Mouse (Mus musculus) liver, embryonic 11.5 days (tissue): Measurements from ENCODE around the gene Guca2b. TPM values are rescaled to one million over a fixed set of nuclear protein-coding genes. Genes with fewer than 3 reads are reported as not detected.

Experiments used
- ATAC-seq: fragments of 200-750 bp; cut with Nextera tagmentation; replicated peaks from 2 replicates; pipeline ENCODE4 v1.8.0; 2017; ENCODE audit warnings: moderate number of reproducible peaks, mild to moderate bottlenecking, moderate TSS enrichment, moderate library complexity; ENCODE audit not compliant: low FRiP score
- DNase-seq: peaks from one replicate; pipeline ENCODE4 v3.0.0-alpha.2; 2017; ENCODE audit warnings: low spot score
- H3K27ac ChIP-seq: fragments of 300-500 bp; sonication (generic); 2 replicates; pipeline ENCODE4 v1.5.1; 2014; ENCODE audit warnings: mild to moderate bottlenecking, low read depth, low read length, control low read depth
- H3K27me3 ChIP-seq: fragments of 300-500 bp; sonication (generic); replicated peaks from 2 replicates; pipeline ENCODE4 v1.6.1; 2014; ENCODE audit warnings: low read length, mixed read lengths; ENCODE audit not compliant: control insufficient read depth, insufficient read depth
- H3K36me3 ChIP-seq: fragments of 300-500 bp; sonication (generic); 2 replicates; pipeline ENCODE4 v1.6.1; 2014; ENCODE audit warnings: mild to moderate bottlenecking, low read length, moderate library complexity, mixed read lengths; ENCODE audit not compliant: control insufficient read depth, insufficient read depth
- H3K4me1 ChIP-seq: fragments of 300-500 bp; sonication (generic); replicated peaks from 2 replicates; pipeline ENCODE4 v1.6.1; 2014; ENCODE audit warnings: low read length, mixed read lengths; ENCODE audit not compliant: control insufficient read depth, insufficient read depth
- H3K4me2 ChIP-seq: fragments of 300-500 bp; sonication (generic); 2 replicates; pipeline ENCODE4 v1.6.1; 2014; ENCODE audit warnings: mild to moderate bottlenecking, control low read depth, moderate library complexity
- H3K4me3 ChIP-seq: fragments of 300-500 bp; sonication (generic); 2 replicates; pipeline ENCODE4 v1.5.1; 2014; ENCODE audit warnings: low read depth, low read length, control low read depth
- H3K9ac ChIP-seq: fragments of 300-500 bp; sonication (generic); 2 replicates; pipeline ENCODE4 v1.6.1; 2014; ENCODE audit warnings: low read depth, low read length, control low read depth
- H3K9me3 ChIP-seq: fragments of 300-500 bp; sonication (generic); 2 replicates; pipeline ENCODE4 v1.6.1; 2016; ENCODE audit warnings: low read length, inconsistent platforms, mixed read lengths; ENCODE audit not compliant: control insufficient read depth
- WGBS: fragments of 180-500 bp; shearing (Covaris S2); extraction: QIAGEN DNeasy Blood & Tissue Kit; methylation state at CpG from one replicate; pipeline ENCODE4 v1.1.7; 2014; 5-methylcytosine and 5-hydroxymethylcytosine counted together
- polyA plus RNA-seq: library from polyadenylated mRNA; unstranded; fragments of >200 nt; fragmentation: Nextera tagmentation; extraction: Ambion mirVana; gene quantifications from 2 replicates; pipeline ENCODE4 v1.2.1, GENCODE M21; 2014

Gene Guca2b
- polyA plus RNA-seq, 1 experiment from 2014 or later: 0.40 TPM

DNA sequence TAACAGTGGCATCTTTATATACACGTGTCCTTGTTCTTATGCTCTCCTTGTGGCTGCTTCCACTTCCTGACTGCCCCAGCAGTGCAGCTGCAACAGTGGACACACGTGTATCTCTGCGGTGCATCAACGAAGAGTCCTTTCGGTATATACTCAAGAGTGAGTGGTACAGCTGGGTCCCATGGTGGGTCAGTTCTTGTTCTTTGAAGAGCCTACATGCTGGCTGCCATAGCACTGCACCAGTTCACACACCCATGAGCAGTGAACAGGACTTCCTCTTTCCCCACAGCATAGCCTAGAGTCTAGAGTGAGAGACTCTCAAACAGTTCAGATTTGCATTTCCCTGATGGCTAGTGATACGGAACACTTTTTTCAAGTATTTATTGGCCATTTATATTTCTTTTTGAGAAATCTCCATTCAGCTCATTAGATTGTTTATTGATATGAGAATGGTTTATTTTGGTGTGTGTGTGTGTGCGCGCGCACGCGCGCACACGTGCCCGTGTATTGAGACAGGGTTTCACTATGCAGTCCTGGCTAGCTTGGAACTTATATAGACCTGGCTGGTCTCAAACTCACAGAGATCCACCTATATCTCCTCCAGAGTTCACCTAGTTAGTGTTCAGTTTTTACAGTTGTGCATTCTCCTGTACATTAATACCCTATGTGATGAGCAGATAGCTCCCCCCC is 4.8 kb upstream of the Guca2b start:
- H3K4me3 ChIP-seq: no peak overlapping the region
- H3K9me3 ChIP-seq: no peaks in the 10 kb centered on the region
- no peak overlapping the region for H3K4me2 ChIP-seq
- H3K27ac ChIP-seq: no peak overlapping the region
- H3K9ac ChIP-seq: no peak overlapping the region
- ATAC-seq: no peak
- DNase-seq: no peak
- H3K36me3 ChIP-seq: no peaks in the 10 kb centered on the region
- no peaks in the 10 kb centered on the region for H3K4me1 ChIP-seq
- WGBS: 90% methylated on average over 14 of the region's 14 CpGs
- no peaks in the 10 kb centered on the region; the same call in 1 of the 2 replicates for H3K27me3 ChIP-seq

- WGBS: 83% methylated on average over 7 of the region's 7 CpGs
- H3K27ac ChIP-seq: no peak overlapping the region
- no peak overlapping the region for H3K4me2 ChIP-seq
- ATAC-seq (no peak), DNase-seq (no peak)
- no peak overlapping the region for H3K9ac ChIP-seq
- H3K4me3 ChIP-seq: no peak overlapping the region
- no peaks in the 10 kb centered on the region for H3K9me3 ChIP-seq
- no peaks in the 10 kb centered on the region for H3K27me3 ChIP-seq
- no peaks in the 10 kb centered on the region for H3K4me1 ChIP-seq
- H3K36me3 ChIP-seq: no peaks in the 10 kb centered on the region
Observed at GRCm38 (mm10) chr4:119662976-119663375, 4.2 kb upstream of the Guca2b start.

DNA sequence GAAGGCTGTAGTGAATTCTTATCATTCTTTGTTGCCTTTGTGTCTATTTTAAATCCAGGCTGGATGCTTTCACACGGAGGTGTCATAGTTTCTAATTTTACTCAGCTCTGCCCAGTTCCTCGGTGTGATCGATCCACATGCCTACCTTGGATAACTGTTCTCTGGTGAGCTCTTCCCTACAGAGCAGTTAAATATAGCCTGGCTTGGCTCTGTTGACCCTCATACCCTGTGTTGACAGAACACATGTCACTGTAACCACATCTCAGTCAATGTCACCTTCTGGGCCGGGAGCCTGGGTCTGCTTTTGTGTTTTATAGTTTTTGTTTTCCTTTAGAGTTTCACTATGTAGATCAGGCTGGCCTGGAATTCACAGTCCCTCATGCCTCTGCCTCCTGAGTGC is 3.4 kb upstream of the Guca2b start:
- ATAC-seq (no peak), DNase-seq (no peak)
- no peak overlapping the region for H3K27ac ChIP-seq
- H3K9me3 ChIP-seq: no peaks in the 10 kb centered on the region
- H3K4me3 ChIP-seq: no peak overlapping the region
- H3K4me1 ChIP-seq: no peaks in the 10 kb centered on the region
- no peak overlapping the region for H3K4me2 ChIP-seq
- H3K36me3 ChIP-seq: no peaks in the 10 kb centered on the region
- H3K9ac ChIP-seq: no peak overlapping the region
- H3K27me3 ChIP-seq: no peaks in the 10 kb centered on the region
- WGBS: 64% methylated on average over 4 of the region's 4 CpGs

GRCm38 (mm10) chr4:119660007-119660406 is 1.3 kb upstream of the Guca2b start:
- Histone ChIP-seq H3K4me2 (no peak overlapping the region), H3K27me3 (no peaks in the 10 kb centered on the region), H3K27ac (no peak overlapping the region), H3K4me3 (no peak overlapping the region), H3K9me3 (no peaks in the 10 kb centered on the region), H3K9ac (no peak overlapping the region), H3K4me1 (no peaks in the 10 kb centered on the region), H3K36me3 (no peaks in the 10 kb centered on the region)
- 77% methylated on average over 8 of the region's 8 CpGs for WGBS
- no peak for DNase-seq
- no peak for ATAC-seq

DNA sequence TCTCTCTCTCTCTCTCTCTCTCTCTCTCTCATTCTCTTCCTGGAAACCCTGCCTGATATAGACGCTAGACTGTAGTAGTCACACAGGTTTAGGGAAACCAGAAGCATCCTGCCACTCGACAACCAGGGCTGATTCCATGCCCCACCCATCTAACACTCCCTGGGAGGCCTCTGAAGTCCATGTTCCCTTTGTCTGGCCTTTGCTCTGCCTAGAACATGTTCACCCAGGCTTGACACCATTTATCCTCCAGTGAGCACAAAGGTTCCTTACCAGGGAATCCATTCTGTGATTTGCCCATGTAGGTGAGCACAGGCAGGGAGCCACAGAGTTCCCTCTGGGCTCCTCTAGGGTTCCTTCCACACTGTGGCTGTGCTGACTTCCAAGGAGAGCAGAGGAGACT is 508 bp downstream of the Guca2b start:
- Histone ChIP-seq H3K9ac (no peak overlapping the region), H3K27me3 (no peaks in the 10 kb centered on the region), H3K4me2 (no peak overlapping the region), H3K4me1 (no peaks in the 10 kb centered on the region), H3K36me3 (no peaks in the 10 kb centered on the region), H3K9me3 (no peaks in the 10 kb centered on the region), H3K27ac (no peak overlapping the region), H3K4me3 (no peak overlapping the region)
- WGBS: 41% methylated on average over 1 of the region's 2 CpGs
- ATAC-seq: no peak
- DNase-seq: no peak

GRCm38 (mm10) chr4:119657011-119657410 is 1.7 kb downstream of the Guca2b start:
- H3K4me1 ChIP-seq: no peaks in the 10 kb centered on the region
- H3K4me3 ChIP-seq: no peak overlapping the region
- H3K27ac ChIP-seq: no peak overlapping the region
- no peak overlapping the region for H3K4me2 ChIP-seq
- H3K36me3 ChIP-seq: no peaks in the 10 kb centered on the region
- no peak for DNase-seq
- WGBS: 79% methylated on average over 1 of the region's 1 CpGs
- no peak overlapping the region for H3K9ac ChIP-seq
- H3K9me3 ChIP-seq: peaks cover 3% of the 10 kb centered on the region; the same call in 1 of the 2 replicates
- no peaks in the 10 kb centered on the region for H3K27me3 ChIP-seq
- ATAC-seq: no peak

GRCm38 (mm10) chr4:119642666-119643065 is 16.1 kb downstream of the Guca2b start:
- DNase-seq: no peak
- 81% methylated on average over 4 of the region's 4 CpGs for WGBS
- Histone ChIP-seq H3K4me2 (no peak overlapping the region), H3K4me3 (no peak overlapping the region), H3K9me3 (no peaks in the 10 kb centered on the region; the same call in 1 of the 2 replicates), H3K27me3 (no peaks in the 10 kb centered on the region), H3K36me3 (no peaks in the 10 kb centered on the region), H3K9ac (no peak overlapping the region), H3K4me1 (no peaks in the 10 kb centered on the region), H3K27ac (no peak overlapping the region)
- ATAC-seq: no peak

DNA sequence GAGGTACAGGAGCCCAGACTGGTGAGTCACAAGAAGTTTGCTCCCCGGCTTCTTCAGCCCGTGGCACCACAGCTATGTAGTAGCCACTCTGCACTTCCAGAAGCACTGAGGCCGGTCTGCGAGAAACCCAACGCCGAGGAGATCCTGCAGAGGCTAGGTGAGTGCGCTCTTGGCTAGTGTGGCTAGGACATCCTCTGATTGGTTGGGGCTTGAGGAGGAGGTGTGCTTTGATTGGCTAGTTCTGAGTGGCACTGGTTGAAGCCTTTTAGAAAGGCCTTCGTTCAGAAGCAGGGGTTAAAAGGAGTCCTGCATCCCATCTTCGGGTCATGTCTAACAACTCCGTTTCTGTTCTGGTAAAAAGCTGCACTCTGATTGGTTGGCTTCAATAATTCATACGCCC is 20.1 kb downstream of the Guca2b start:
- Histone ChIP-seq H3K27ac (no peak overlapping the region), H3K9me3 (no peaks in the 10 kb centered on the region; the same call in 1 of the 2 replicates), H3K9ac (no peak overlapping the region), H3K4me2 (no peak overlapping the region), H3K4me3 (no peak overlapping the region), H3K4me1 (0 out of 2 replicates have a peak, but pooled peaks cover 3% of the 10 kb centered on the region), H3K27me3 (no peaks in the 10 kb centered on the region), H3K36me3 (no peaks in the 10 kb centered on the region)
- 63% methylated on average over 11 of the region's 11 CpGs for WGBS
- no peak for ATAC-seq
- no peak for DNase-seq

GRCm38 (mm10) chr4:119637946-119638345 is 20.8 kb downstream of the Guca2b start:
- Histone ChIP-seq H3K36me3 (no peaks in the 10 kb centered on the region), H3K9ac (no peak overlapping the region), H3K4me1 (0 out of 2 replicates have a peak, but pooled peaks cover 3% of the 10 kb centered on the region), H3K9me3 (no peaks in the 10 kb centered on the region; the same call in 1 of the 2 replicates), H3K27ac (no peak overlapping the region), H3K27me3 (no peaks in the 10 kb centered on the region), H3K4me3 (no peak overlapping the region), H3K4me2 (no peak overlapping the region)
- no peak for DNase-seq
- ATAC-seq: no peak
- 79% methylated on average over 6 of the region's 6 CpGs for WGBS
